Mouse (Mus musculus): ENCODE results near the gene Uvrag.

Gene Uvrag

DNA sequence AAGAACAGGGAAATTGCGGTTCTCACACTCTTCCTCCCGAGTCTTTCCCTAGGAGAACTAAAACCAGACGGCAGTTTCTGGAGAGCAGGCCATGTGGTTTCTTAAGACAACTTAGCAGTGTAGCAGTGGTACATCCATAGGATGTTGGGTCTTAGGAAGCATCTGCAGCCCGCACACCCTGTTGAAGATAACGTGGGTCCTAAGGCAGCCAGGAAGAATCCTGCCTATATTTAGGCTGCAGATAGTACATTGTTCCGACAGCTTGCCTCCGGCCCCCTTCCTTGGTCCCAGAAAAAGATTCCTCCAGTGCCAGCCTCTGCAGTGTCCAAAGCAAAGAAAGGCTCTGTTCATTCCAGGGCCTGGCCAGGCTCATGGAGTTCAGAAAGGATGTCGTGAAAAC, 25.2 kb upstream of the Uvrag start:
- no peak for DNase-seq (ENCODE audit: low read depth in 1 of 2, low spot score in 2 of 2)

DNA sequence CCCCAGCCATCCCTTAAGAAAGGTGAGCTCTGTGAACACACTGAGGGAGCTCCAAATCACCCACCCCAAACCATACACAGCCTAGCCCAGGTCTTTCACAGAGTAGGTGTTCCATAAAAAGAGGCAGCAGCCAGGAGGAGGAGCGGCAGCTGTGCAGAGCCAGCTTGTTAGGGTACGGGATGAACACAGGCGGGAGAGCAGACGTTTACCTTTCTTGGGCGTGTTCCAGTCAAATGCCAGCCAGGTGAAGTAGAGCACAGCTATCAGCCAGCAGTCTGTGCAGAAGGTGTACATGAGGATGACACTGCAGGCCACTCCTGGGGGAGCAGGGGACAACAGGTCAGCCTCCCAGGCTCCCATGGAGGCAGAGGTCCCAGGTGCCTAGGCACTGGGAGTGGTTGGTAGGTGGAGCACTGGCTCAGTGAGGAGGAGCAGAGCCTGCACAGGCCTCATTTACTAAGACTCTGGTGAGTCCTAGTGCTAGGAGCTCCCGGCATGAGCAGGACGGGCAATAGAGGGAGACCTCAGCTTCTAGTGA, 24.0 kb upstream of the Uvrag start:
- no peak for DNase-seq (ENCODE audit: low read depth in 1 of 2, low spot score in 2 of 2)

DNA sequence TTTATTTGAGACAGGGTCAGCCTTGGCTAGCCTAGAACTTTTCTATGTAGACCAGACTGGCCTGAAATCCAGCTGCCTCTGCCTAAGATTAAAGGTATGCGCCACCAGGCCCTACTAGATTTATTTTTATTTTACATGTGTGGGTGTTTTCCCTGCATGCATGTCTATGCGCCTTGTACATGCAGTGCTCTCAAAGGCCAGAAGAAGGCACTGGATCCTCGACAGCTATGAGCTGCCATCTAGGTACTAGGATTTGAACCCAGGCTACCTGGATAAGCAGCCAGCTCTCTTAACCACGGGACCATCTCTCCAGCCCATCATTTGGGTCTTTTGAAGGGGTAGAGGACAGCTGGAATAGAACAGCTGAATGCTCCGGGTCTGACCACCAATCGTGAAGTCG, 21.5 kb upstream of the Uvrag start:
- DNase-seq (ENCODE audit: low read depth in 1 of 2, low spot score in 2 of 2), result no peak

DNA sequence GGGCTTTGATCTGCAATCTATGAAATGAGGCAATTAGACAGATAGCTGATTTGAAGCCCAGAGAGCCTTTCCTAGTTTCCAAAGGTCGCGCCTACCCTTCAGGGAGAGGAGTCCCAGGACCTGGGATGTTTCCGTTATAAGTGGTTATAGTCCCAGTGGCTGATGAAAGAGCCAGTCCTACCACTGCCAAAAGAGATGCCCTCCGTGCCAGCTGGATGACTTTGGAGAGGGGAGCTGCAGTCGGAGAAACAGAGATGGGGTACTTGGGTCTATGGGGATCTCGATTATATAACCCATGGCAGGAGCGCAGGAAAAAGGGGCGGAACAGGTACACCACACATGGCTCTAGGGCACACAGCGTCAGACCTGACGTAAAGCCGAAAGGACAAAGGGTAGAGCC, 21.0 kb upstream of the Uvrag start:
- DNase-seq (ENCODE audit: low read depth in 1 of 2, low spot score in 2 of 2), result no peak

- no peak for DNase-seq (ENCODE audit: low read depth in 1 of 2, low spot score in 2 of 2)
Measured at GRCm38 (mm10) chr7:99161529-99161928, 20.6 kb upstream of the Uvrag start.

GRCm38 (mm10) chr7:99160995-99161394, 20.1 kb upstream of the Uvrag start:
- DNase-seq (ENCODE audit: low read depth in 1 of 2, low spot score in 2 of 2), result no peak

DNA sequence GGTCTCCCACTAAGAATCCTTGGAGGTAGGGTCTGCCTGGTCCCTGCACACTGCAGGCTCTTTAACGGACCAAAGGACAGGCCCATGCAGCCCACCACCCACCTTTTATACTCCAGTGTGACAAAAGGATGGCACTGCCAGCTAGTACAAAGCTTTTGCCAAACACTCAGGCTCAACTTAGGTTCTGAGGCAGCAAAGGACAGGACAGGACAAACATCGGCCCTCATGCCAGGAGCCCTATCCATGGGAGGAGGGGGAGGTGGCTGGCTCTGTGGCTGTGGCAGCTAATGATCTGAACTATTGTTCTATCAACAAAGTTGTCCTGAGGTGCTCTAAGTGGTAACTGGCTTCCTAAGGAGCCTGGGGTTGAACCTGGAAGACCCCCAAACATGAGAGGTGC, 18.5 kb upstream of the Uvrag start:
- no peak for DNase-seq (ENCODE audit: low read depth in 1 of 2, low spot score in 2 of 2)

DNA sequence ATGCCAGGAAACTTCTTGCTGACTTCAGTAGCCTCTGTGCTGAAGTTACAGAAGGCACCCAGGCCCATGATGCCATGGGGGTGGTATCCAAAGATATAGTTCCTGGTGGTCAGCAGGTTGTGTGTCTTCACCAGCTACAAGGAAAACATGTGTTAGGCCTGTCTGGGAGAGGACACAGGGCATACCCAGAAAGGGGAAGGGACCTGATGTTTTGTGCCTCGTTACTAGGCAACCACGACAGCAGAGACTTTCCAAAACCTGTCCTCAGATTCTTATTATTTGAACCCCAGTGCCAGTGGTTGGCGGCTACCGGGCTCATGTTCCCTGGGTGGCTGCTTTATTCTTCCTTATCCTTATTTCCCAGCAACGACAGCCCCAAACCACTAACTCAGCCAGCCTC, 18.0 kb upstream of the Uvrag start:
- peak in 1 of 2 experiments; percentile 51 for DNase-seq (ENCODE audit: low read depth in 1 of 2, low spot score in 2 of 2)

- DNase-seq (ENCODE audit: low read depth in 1 of 2, low spot score in 2 of 2), result no peak
Measured at GRCm38 (mm10) chr7:99158011-99158410, 17.1 kb upstream of the Uvrag start.

- no peak for DNase-seq (ENCODE audit: low read depth in 1 of 2, low spot score in 2 of 2)
Measured at GRCm38 (mm10) chr7:99156737-99157136, 15.8 kb upstream of the Uvrag start.

GRCm38 (mm10) chr7:99155311-99156289, 14.7 kb upstream of the Uvrag start:
- no peak for DNase-seq (ENCODE audit: low read depth in 1 of 2, low spot score in 2 of 2)

DNA sequence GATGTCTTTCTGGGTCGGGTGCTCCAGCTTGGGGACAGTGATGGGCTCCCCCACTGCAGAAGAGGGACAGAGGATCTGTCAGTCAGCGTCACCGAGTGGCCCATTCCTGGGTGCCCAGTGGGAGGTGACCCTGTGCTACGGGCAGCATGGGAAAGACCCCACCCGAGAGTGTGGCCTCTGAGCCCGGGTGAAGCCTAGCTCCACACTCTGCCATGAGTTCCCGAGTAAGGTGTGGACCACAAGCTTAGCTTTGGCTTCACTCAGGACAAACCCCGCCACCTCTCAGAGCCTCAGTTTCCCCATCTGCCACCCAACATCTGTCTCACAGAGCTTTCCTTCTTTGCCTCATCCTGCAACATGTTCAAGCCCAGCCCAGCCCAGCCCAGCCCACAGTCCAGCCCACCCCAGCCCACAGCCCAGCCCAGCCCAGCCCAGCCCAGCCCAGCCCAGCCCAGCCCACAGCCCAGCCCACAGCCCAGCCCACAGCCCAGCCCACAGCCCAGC, 13.8 kb upstream of the Uvrag start:
- DNase-seq (ENCODE audit: low read depth in 1 of 2, low spot score in 2 of 2), result no peak

- no peak for DNase-seq (ENCODE audit: low read depth in 1 of 2, low spot score in 2 of 2)
Measured at GRCm38 (mm10) chr7:99153686-99154202, 12.8 kb upstream of the Uvrag start.

GRCm38 (mm10) chr7:99152756-99153155, 11.8 kb upstream of the Uvrag start:
- DNase-seq (ENCODE audit: low read depth in 1 of 2, low spot score in 2 of 2), result no peak

DNA sequence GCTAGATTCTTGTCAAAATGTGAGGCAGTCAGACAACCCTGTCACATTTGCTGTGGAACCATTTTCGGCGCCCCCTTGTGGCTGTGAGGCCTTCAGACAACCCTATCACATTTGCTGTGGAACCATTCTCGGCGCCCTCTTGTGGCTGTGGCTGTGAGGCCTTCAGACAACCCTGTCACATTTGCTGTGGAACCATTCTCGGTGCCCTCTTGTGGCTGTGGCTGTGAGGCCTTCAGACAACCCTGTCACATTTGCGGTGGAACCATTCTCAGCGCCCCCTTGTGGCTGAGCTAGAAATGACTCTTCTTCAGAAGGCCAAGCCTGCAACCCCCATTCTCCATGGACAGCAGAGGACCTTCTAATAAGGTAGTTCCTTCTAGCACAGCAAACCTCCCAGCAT, 10.4 kb upstream of the Uvrag start:
- peak; percentile 89 to 93 for DNase-seq (ENCODE audit: low read depth in 1 of 2, low spot score in 2 of 2)

DNA sequence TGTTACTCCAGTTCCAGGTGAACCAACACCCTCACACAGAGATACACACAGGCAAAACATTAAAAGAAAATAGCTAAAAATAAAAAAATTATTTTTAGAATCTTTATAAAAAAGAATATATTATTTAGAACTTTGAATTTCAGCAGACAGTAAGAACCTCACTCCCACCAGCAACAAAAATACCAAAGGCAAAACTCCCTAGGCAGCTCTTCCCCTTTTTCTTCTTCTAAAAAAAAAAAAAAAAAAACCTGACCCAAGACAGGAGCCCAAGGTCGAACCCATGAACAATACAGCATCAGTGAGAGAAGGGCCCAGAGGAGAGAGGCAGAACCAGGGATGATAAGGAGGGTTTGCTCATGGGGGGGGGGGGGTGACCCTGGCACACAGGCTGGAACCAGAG, 8.1 kb upstream of the Uvrag start:
- DNase-seq (ENCODE audit: low read depth in 1 of 2, low spot score in 2 of 2), result no peak

- DNase-seq (ENCODE audit: low read depth in 1 of 2, low spot score in 2 of 2), result no peak
Measured at GRCm38 (mm10) chr7:99147494-99147893, 6.6 kb upstream of the Uvrag start.

GRCm38 (mm10) chr7:99146906-99147305, 6.0 kb upstream of the Uvrag start:
- peak in 1 of 2 experiments; percentile 40 for DNase-seq (ENCODE audit: low read depth in 1 of 2, low spot score in 2 of 2)

- DNase-seq (ENCODE audit: low read depth in 1 of 2, low spot score in 2 of 2), result no peak
Measured at GRCm38 (mm10) chr7:99146011-99146410, 5.1 kb upstream of the Uvrag start.

DNA sequence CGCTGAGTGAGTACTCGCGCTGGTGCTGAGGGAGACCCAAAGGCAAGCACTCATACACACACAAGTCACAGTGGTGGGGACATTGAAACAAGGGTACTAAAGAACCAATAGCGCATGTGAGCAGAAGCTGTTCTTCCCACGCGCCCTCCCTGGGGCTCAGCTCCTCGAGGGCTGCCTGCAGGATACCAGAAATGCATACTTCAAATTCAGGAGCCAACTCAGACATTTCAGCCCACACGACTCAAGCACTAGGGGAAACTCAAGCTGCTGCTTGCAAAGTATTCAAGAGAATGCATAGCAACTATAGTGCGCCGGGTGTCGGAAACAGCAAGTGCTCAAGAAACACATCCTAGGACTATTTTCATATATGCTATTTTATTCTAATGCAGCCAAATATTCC, 3.7 kb upstream of the Uvrag start:
- no peak for DNase-seq (ENCODE audit: low read depth in 1 of 2, low spot score in 2 of 2)

GRCm38 (mm10) chr7:99143244-99143643, 2.3 kb upstream of the Uvrag start:
- DNase-seq (ENCODE audit: low read depth in 1 of 2, low spot score in 2 of 2), result no peak

DNA sequence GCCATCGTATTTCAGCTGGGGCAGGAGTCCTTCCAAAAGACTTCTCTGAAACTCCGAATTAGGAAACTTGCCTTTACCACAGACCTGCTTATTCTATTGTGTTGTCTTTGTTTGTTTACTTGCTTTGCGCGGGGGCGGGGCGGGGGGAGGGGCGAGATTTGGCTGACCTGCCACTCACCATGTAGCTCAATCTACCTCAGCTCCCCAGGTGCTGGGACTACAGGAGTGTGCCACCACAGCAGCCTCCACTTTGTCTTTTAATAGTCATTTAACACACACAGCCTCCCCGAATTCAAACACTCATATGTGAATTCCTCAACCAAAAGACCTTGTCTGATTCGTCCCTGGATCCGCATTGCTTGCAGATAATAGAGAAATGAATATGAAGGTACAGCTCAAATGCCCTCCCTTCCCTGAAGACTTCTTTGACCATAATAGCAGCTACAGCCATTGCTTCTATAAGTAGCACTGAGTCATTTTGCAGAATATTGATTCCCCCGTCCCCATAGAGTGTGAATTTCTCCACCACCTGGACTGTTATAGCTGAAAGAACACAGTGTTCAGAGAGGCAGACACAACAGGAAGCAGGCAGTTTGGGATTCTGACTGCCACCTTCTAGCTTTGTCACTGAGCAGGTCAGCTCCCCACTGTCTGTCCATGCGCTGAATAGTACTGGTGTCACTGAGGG, 1.1 kb upstream of the Uvrag start:
- DNase-seq (ENCODE audit: low read depth in 1 of 2, low spot score in 2 of 2), result no peak
